Comparison of ENCODE assay signal across 13 mouse cellular contexts in genomic region chr9:71874035-71874572, GRCm38 (mm10).
DNase-seq lines count a peak whose midpoint lies in the region; ATAC-seq and TF ChIP-seq lines count a peak whose summit lies in the region.
"Had no signal": no experiment of that assay in that cellular context is flagged by ENCODE, and none has a peak within 500 bp of the region (broad histone marks: within the 10 kb centered on the region; RNA-seq: fewer than 3 reads in every experiment).

No protein-coding gene starts in this region.

- no peak overlapping the region for H3K9ac ChIP-seq in hindbrain, embryonic 15.5 days
- H3K9ac ChIP-seq in hindbrain, embryonic 13.5 days = no peak overlapping the region
- no peak overlapping the region for H3K9ac ChIP-seq in midbrain, embryonic 13.5 days (replicated peaks)
- H3K9ac ChIP-seq in midbrain, postnatal 0 days (replicated peaks; ENCODE audit: low read length, poor library complexity, severe bottlenecking) = no peak overlapping the region
- H3K9ac ChIP-seq: intestine, embryonic 15.5 days; liver, embryonic 14.5 days; midbrain, embryonic 15.5 days had no signal

- WGBS in hindbrain, embryonic 15.5 days = 88% methylated on average over 3 of the region's 3 CpGs
- 79% methylated on average over 3 of the region's 3 CpGs for WGBS in hindbrain, embryonic 13.5 days
- 84% methylated on average over 3 of the region's 3 CpGs for WGBS in midbrain, embryonic 13.5 days
- WGBS in midbrain, postnatal 0 days = 72% methylated on average over 3 of the region's 3 CpGs
- WGBS in olfactory bulb, adult 2 months = 27% methylated on average over 3 of the region's 3 CpGs

- H3K36me3 ChIP-seq in hindbrain, embryonic 15.5 days = 0 out of 2 replicates have a peak, but pooled peaks cover 10% of the 10 kb centered on the region
- H3K36me3 ChIP-seq in hindbrain, embryonic 13.5 days = peaks cover 43% of the 10 kb centered on the region
- peaks cover 56% of the 10 kb centered on the region for H3K36me3 ChIP-seq in midbrain, embryonic 13.5 days
- peaks cover 4% of the 10 kb centered on the region; the same call in 1 of the 2 replicates for H3K36me3 ChIP-seq in midbrain, postnatal 0 days (ENCODE audit: insufficient read depth, low read length)

- no peaks in the 10 kb centered on the region for H3K9me3 ChIP-seq in hindbrain, embryonic 15.5 days
- H3K9me3 ChIP-seq in hindbrain, embryonic 13.5 days = no peaks in the 10 kb centered on the region
- no peaks in the 10 kb centered on the region for H3K9me3 ChIP-seq in midbrain, embryonic 13.5 days
- no peaks in the 10 kb centered on the region for H3K9me3 ChIP-seq in midbrain, postnatal 0 days (ENCODE audit: low read length)
- H3K9me3 ChIP-seq: intestine, embryonic 15.5 days; midbrain, embryonic 15.5 days had no signal

- no peak for DNase-seq in midbrain, postnatal 0 days (ENCODE audit: low spot score)
- DNase-seq in ZHBTc4 (ENCODE audit: low read depth, low spot score) = peak; percentile 54
- no peak for DNase-seq in layer of hippocampus, postnatal 25 days (ENCODE audit: extremely low spot score in 1 of 2, low spot score in 1 of 2)
- DNase-seq: cerebellum, adult 2 months had no signal

- no peak overlapping the region for H3K4me2 ChIP-seq in hindbrain, embryonic 15.5 days
- H3K4me2 ChIP-seq in hindbrain, embryonic 13.5 days = no peak overlapping the region
- H3K4me2 ChIP-seq in midbrain, embryonic 13.5 days (replicated peaks) = no peak overlapping the region
- H3K4me2 ChIP-seq in midbrain, postnatal 0 days (ENCODE audit: low read depth, low read length, poor library complexity, severe bottlenecking) = no peak overlapping the region
- H3K4me2 ChIP-seq: intestine, embryonic 15.5 days; midbrain, embryonic 15.5 days had no signal

- H3K27ac ChIP-seq in hindbrain, embryonic 15.5 days (replicated peaks) = 0 out of 2 replicates have a peak overlapping the region, but pooled peaks have one; percentile 19
- H3K27ac ChIP-seq in hindbrain, embryonic 13.5 days = no peak overlapping the region
- peak overlapping the region; percentile 1 for H3K27ac ChIP-seq in midbrain, embryonic 13.5 days
- H3K27ac ChIP-seq in midbrain, postnatal 0 days (ENCODE audit: low read depth, low read length) = no peak overlapping the region
- peak overlapping the region; percentile 26; the same call in 1 of the 2 replicates for H3K27ac ChIP-seq in olfactory bulb, adult 2 months (ENCODE audit: insufficient read depth, low read depth, low read length)
- H3K27ac ChIP-seq: intestine, embryonic 15.5 days; kidney, postnatal 0 days; liver, embryonic 14.5 days; midbrain, embryonic 15.5 days; stomach, postnatal 0 days had no signal

- peaks cover 11% of the 10 kb centered on the region; the same call in 1 of the 2 replicates for H3K4me1 ChIP-seq in hindbrain, embryonic 15.5 days (replicated peaks)
- H3K4me1 ChIP-seq in hindbrain, embryonic 13.5 days (replicated peaks) = peaks cover 12% of the 10 kb centered on the region
- H3K4me1 ChIP-seq in midbrain, embryonic 13.5 days (replicated peaks) = peaks cover 13% of the 10 kb centered on the region
- H3K4me1 ChIP-seq in midbrain, postnatal 0 days (ENCODE audit: insufficient read depth, low read length) = no peaks in the 10 kb centered on the region
- peaks cover 2% of the 10 kb centered on the region; the same call in 1 of the 2 replicates for H3K4me1 ChIP-seq in olfactory bulb, adult 2 months (ENCODE audit: control insufficient read depth, insufficient read depth, low read length)
- H3K4me1 ChIP-seq: intestine, embryonic 15.5 days had no signal

- no peaks in the 10 kb centered on the region for H3K27me3 ChIP-seq in hindbrain, embryonic 15.5 days
- no peaks in the 10 kb centered on the region for H3K27me3 ChIP-seq in hindbrain, embryonic 13.5 days
- no peaks in the 10 kb centered on the region for H3K27me3 ChIP-seq in midbrain, embryonic 13.5 days
- H3K27me3 ChIP-seq in midbrain, postnatal 0 days (ENCODE audit: insufficient read depth, low read length) = no peaks in the 10 kb centered on the region
- H3K27me3 ChIP-seq: intestine, embryonic 15.5 days; midbrain, embryonic 15.5 days had no signal

- ATAC-seq in hindbrain, embryonic 15.5 days (ENCODE audit: low FRiP score, low read depth) = no peak
- no peak for ATAC-seq in hindbrain, embryonic 13.5 days (ENCODE audit: low FRiP score)
- ATAC-seq in midbrain, embryonic 13.5 days = no peak
- ATAC-seq in midbrain, postnatal 0 days (ENCODE audit: low FRiP score) = no peak
- ATAC-seq: intestine, embryonic 15.5 days; midbrain, embryonic 15.5 days had no signal

- no peak overlapping the region for H3K4me3 ChIP-seq in hindbrain, embryonic 15.5 days
- no peak overlapping the region for H3K4me3 ChIP-seq in hindbrain, embryonic 13.5 days
- H3K4me3 ChIP-seq in midbrain, embryonic 13.5 days (replicated peaks) = no peak overlapping the region
- no peak overlapping the region for H3K4me3 ChIP-seq in midbrain, postnatal 0 days (ENCODE audit: low read depth, low read length)
- no peak overlapping the region for H3K4me3 ChIP-seq in olfactory bulb, adult 2 months (ENCODE audit: insufficient read depth, low read depth, low read length)
- H3K4me3 ChIP-seq: intestine, embryonic 15.5 days; midbrain, embryonic 15.5 days had no signal

- no peak for TF ChIP-seq POLR2A in olfactory bulb, adult 2 months (IDR thresholded peaks at IDR 0.05; ENCODE audit: insufficient read depth, low read depth, low read length)

- no peak for TF ChIP-seq CTCF in midbrain, postnatal 0 days (IDR thresholded peaks at IDR 0.05)
- no peak for TF ChIP-seq CTCF in olfactory bulb, adult 2 months (IDR thresholded peaks at IDR 0.05; ENCODE audit: insufficient read depth, low read depth, low read length)

Comparison
In these comparisons a context has a peak if more than half of its experiments do, and no peak if none do; other contexts are left out.
1. H3K27ac ChIP-seq: peak in hindbrain, embryonic 15.5 days (single experiment), midbrain, embryonic 13.5 days (single experiment) and olfactory bulb, adult 2 months (single experiment); none in hindbrain, embryonic 13.5 days (single experiment) and midbrain, postnatal 0 days (single experiment).